Mouse (Mus musculus): ENCODE results near the gene Crx. TPM values are rescaled to one million over a fixed set of nuclear protein-coding genes. Genes with fewer than 3 reads are reported as not detected.

The Crx gene
- polyA plus RNA-seq, 1 experiment from 2014 or later: not detected

- WGBS (ENCODE audit: missing documents): 83% methylated on average over 7 of the region's 7 CpGs
- Histone ChIP-seq H3K4me3 (ENCODE audit: inconsistent target) (no peak overlapping the region), H3K79me2 (ENCODE audit: inconsistent target) (no peaks in the 10 kb centered on the region), H3K36me3 (ENCODE audit: inconsistent target) (no peaks in the 10 kb centered on the region), H3K27ac (no peak overlapping the region)
Observed at GRCm38 (mm10) chr7:15905861-15906260, 26.1 kb upstream of the Crx start.

GRCm38 (mm10) chr7:15901366-15902048, 21.7 kb upstream of the Crx start:
- WGBS (ENCODE audit: missing documents): 66% methylated on average over 9 of the region's 9 CpGs
- H3K79me2 ChIP-seq (ENCODE audit: inconsistent target): no peaks in the 10 kb centered on the region
- H3K36me3 ChIP-seq (ENCODE audit: inconsistent target): no peaks in the 10 kb centered on the region
- no peak overlapping the region for H3K4me3 ChIP-seq (ENCODE audit: inconsistent target)
- no peak overlapping the region for H3K27ac ChIP-seq

- Histone ChIP-seq H3K36me3 (ENCODE audit: inconsistent target) (no peaks in the 10 kb centered on the region), H3K4me3 (ENCODE audit: inconsistent target) (no peak overlapping the region), H3K27ac (no peak overlapping the region), H3K79me2 (ENCODE audit: inconsistent target) (no peaks in the 10 kb centered on the region)
- 67% methylated on average over 1 of the region's 1 CpGs for WGBS (ENCODE audit: missing documents)
Observed at GRCm38 (mm10) chr7:15894251-15894650, 14.5 kb upstream of the Crx start.

GRCm38 (mm10) chr7:15884127-15884526, 4.4 kb upstream of the Crx start:
- 90% methylated on average over 2 of the region's 2 CpGs for WGBS (ENCODE audit: missing documents)
- H3K4me3 ChIP-seq (ENCODE audit: inconsistent target): no peak overlapping the region

GRCm38 (mm10) chr7:15882317-15882716, 2.5 kb upstream of the Crx start, which contains the start of gene Crxos:
Crxos (plus strand) TSS chr7:15882617.
- Histone ChIP-seq H3K36me3 (ENCODE audit: inconsistent target) (no peaks in the 10 kb centered on the region), H3K79me2 (ENCODE audit: inconsistent target) (no peaks in the 10 kb centered on the region), H3K27ac (no peak within 1 kb of the TSS), H3K4me3 (ENCODE audit: inconsistent target) (no peak within 1 kb of the TSS)
- 94% methylated on average over 2 of the region's 2 CpGs for WGBS (ENCODE audit: missing documents)

More at GRCm38 (mm10) chr7:15884127-15884526, 4.4 kb upstream of the Crx start:
- no peaks in the 10 kb centered on the region for H3K79me2 ChIP-seq (ENCODE audit: inconsistent target)
- no peak overlapping the region for H3K27ac ChIP-seq
- H3K36me3 ChIP-seq (ENCODE audit: inconsistent target): no peaks in the 10 kb centered on the region

GRCm38 (mm10) chr7:15881831-15882230, 2.1 kb upstream of the Crx start:
- no peak overlapping the region for H3K4me3 ChIP-seq (ENCODE audit: inconsistent target)
- 71% methylated on average over 2 of the region's 3 CpGs for WGBS (ENCODE audit: missing documents)
- H3K36me3 ChIP-seq (ENCODE audit: inconsistent target): no peaks in the 10 kb centered on the region
- no peaks in the 10 kb centered on the region for H3K79me2 ChIP-seq (ENCODE audit: inconsistent target)
- no peak overlapping the region for H3K27ac ChIP-seq

GRCm38 (mm10) chr7:15881388-15881787, 1.6 kb upstream of the Crx start:
- no peak overlapping the region for H3K4me3 ChIP-seq (ENCODE audit: inconsistent target)

GRCm38 (mm10) chr7:15864104-15864503, 15.7 kb downstream of the Crx start:
- WGBS (ENCODE audit: missing documents): 88% methylated on average over 4 of the region's 4 CpGs
- no peak overlapping the region for H3K4me3 ChIP-seq (ENCODE audit: inconsistent target)
- H3K79me2 ChIP-seq (ENCODE audit: inconsistent target): no peaks in the 10 kb centered on the region
- H3K27ac ChIP-seq: no peak overlapping the region
- no peaks in the 10 kb centered on the region for H3K36me3 ChIP-seq (ENCODE audit: inconsistent target)

More at GRCm38 (mm10) chr7:15881388-15881787, 1.6 kb upstream of the Crx start:
- H3K79me2 ChIP-seq (ENCODE audit: inconsistent target): no peaks in the 10 kb centered on the region
- WGBS (ENCODE audit: missing documents): 41% methylated on average over 7 of the region's 7 CpGs
- H3K27ac ChIP-seq: no peak overlapping the region
- no peaks in the 10 kb centered on the region for H3K36me3 ChIP-seq (ENCODE audit: inconsistent target)

- Histone ChIP-seq H3K4me3 (ENCODE audit: inconsistent target) (no peak overlapping the region), H3K36me3 (ENCODE audit: inconsistent target) (no peaks in the 10 kb centered on the region), H3K27ac (no peak overlapping the region), H3K79me2 (ENCODE audit: inconsistent target) (no peaks in the 10 kb centered on the region)
- WGBS (ENCODE audit: missing documents): 26% methylated on average over 2 of the region's 2 CpGs
Observed at GRCm38 (mm10) chr7:15859657-15860056, 20.1 kb downstream of the Crx start.

GRCm38 (mm10) chr7:15839578-15839977, 40.2 kb downstream of the Crx start, which contains the start of gene Obox6:
Obox6 (minus strand) TSS chr7:15839678.
- no peaks in the 10 kb centered on the region for H3K79me2 ChIP-seq (ENCODE audit: inconsistent target)
- WGBS (ENCODE audit: missing documents): 93% methylated on average over 3 of the region's 3 CpGs
- no peak within 1 kb of the TSS for H3K27ac ChIP-seq
- H3K4me3 ChIP-seq (ENCODE audit: inconsistent target): no peak within 1 kb of the TSS
- H3K36me3 ChIP-seq (ENCODE audit: inconsistent target): no peaks in the 10 kb centered on the region

Other genes with a start within 250 kb of the Crx start
- not detected in 3 replicates for gene Obox3, start 240.1 kb downstream of the Crx start, polyA plus RNA-seq (2018)
- not detected in 3 replicates for gene Obox5, start 129.8 kb downstream of the Crx start, polyA plus RNA-seq (2018)
- gene Obox6, start 40.3 kb downstream of the Crx start, polyA plus RNA-seq (2018): not detected in 3 replicates
- not detected in 3 replicates for gene Crxos, start 2.6 kb upstream of the Crx start, polyA plus RNA-seq (2018)
- gene Selenow, start 42.4 kb upstream of the Crx start, polyA plus RNA-seq (2018): 198 to 402 TPM (median 262 TPM) in 3 replicates
- gene Nop53, start 66.1 kb upstream of the Crx start, polyA plus RNA-seq (2018): 77.7 to 125 TPM (median 94.2 TPM) in 3 replicates
- 0.04 to 0.12 TPM in 2 of 3 replicates, not detected in the other for gene Ehd2, start 87.6 kb upstream of the Crx start, polyA plus RNA-seq (2018)
- gene Bicra, start 168.0 kb upstream of the Crx start, polyA plus RNA-seq (2018): 4.9 to 8.7 TPM (median 8.4 TPM) in 3 replicates
- not detected in 3 replicates for gene Zfp541, start 181.8 kb upstream of the Crx start, polyA plus RNA-seq (2018)
- 85.4 to 112 TPM (median 98.6 TPM) in 3 replicates for gene Napa, start 218.5 kb upstream of the Crx start, polyA plus RNA-seq (2018)
- gene Kptn, start 239.9 kb upstream of the Crx start, polyA plus RNA-seq (2018): 3.3 to 6.8 TPM (median 5.9 TPM) in 3 replicates
- not detected in 3 replicates for gene Slc8a2, start 249.9 kb upstream of the Crx start, polyA plus RNA-seq (2018)

Measured in macrophage (primary cell).